Mouse (Mus musculus) regulatory T cell (primary cell): ENCODE measurements around the gene Olfr127.
"Not testable (repeated sequence)": the region's sequence is repeated elsewhere in the genome, so short reads cannot be mapped to it uniquely, and the experiment has no call there.

Experiments
- in situ Hi-C: fragments of 300-600 bp; cut with MboI, MseI; formaldehyde crosslinking; loops from one replicate; pipeline ENCODE4 v1.15.1; 2025; ENCODE audit warnings: high pct_unique_total_duplicates

Olfr127 gene

DNA sequence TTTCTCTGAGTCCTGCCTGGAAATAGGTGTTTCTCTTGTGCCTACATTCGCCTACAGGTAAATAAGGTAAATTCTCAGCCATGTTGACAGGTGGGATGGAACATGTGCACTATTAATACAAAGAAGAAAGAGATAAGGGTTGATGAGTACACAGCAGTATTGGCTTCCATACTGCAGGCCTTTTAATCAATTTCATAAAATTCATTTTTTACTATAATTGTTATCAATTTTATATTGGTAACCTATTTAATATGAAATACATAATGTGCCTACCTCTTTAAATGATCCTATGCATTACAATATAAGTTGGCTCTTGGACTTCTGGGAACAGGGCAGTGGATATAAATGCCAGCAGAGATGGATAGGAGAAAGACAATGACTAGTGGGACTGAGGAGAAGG, at the start of gene Olfr127:
Gene Olfr127 (plus strand): TSS at position 301 of the 400 bp plus-strand sequence.
- in situ Hi-C loops: no loop called here

DNA sequence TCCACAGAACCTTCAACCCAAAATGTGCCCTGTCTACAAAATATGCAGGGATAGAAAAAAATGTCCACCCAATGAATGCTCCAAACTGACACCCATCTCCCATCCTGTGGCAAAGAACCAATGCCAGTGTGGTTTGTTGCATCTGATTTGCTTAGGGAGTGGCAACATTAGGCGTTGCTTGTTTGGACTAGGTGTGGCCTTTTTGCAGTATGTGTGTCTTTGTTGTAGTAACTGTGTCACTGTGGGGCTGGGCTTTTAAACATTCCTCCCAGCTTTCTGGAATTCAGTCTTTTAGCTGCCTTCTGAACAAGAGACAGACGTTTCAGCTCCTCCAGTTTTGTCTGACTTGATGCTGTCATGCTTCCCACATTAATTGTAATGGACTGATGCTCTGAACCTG, 36.3 kb upstream of the Olfr127 start:
- in situ Hi-C loops: no loop called here

DNA sequence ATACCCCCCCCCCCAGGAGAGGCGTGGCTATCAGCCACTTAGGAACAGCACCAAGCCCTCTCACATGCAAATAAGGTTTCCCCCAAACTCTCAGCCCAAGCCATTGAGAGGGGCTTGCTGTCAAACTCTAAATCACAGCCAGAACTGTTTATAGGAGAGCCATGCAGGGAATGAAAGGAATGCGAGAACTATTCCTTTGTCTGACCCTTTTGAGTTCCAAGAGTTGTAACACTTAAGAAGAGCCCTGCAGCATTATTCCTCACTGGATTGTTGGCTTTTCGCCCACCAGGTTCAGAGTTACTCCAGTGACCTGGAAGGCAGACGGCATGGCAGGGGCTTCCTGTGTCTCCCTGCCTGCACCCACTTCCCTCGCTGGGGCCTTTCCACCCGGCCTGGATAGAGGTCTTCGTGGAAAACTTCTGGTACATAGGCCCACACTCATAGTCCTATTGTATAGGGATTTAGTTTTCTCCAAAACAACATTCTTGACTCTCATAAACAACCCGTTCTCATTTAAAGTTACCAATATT, 30.5 kb upstream of the Olfr127 start:
- in situ Hi-C loops: no loop called here

DNA sequence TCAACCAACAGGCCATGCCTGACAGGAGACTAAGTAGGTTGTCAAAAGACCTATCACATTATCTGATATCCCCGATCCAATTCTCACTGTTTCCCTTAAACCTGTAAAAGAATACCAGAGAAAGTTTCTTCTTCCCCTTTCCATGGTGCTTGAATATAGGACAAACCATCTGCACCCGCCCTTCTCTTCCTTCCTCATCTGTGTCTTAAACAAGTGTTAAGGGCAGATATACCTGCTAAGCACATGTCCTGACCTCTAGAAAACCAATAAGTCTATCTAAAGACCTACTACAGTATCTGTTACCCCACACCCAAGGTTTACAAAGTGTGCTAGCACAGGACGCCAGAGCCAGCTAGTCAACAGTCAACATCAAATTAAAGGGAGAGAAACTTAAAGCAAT, 26.4 kb upstream of the Olfr127 start:
- in situ Hi-C loops: no loop called here

DNA sequence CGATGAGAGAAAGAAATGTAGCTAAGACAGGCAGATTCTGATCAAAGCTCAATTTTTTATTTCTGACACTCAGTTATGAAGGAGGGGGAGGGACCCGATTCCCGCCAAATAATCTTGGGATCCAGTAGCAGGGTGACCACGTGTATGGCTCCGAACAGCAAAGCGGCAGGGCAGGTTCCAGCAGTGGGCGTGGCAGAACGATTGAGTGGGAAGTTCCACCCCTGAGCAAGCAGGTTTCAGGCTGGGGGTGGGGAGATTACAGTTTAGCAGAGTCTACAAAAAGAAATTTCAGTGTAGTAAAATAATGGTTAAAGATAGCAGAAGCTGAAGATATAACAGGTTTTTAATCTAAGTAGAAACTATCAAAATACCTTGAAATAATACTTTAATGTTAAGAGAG, 6.6 kb downstream of the Olfr127 start:
- in situ Hi-C loops: not testable (repeated sequence)

DNA sequence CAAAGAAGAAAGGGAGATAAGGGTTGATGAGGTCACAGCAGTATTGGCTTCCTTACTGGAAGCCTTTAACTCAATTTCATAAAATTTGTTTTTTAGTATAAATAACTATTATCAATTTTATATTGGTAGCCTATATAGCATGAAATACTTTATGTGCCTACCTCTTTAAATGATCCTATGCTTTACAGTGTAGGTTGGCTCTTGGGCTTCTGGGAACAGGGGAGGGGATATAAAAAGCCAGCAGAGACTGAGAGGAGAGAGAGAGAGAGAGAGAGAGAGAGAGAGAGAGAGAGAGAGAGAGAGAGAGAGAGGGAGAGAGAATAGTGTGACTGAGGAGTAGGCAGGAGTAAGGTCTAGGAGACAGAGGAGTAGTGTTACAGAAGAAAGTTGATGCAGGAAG, 20.0 kb downstream of the Olfr127 start, which contains the start of gene Olfr128:
Gene Olfr128 (plus strand): TSS at position 301 of the 400 bp plus-strand sequence.
- in situ Hi-C loops: no loop called here

DNA sequence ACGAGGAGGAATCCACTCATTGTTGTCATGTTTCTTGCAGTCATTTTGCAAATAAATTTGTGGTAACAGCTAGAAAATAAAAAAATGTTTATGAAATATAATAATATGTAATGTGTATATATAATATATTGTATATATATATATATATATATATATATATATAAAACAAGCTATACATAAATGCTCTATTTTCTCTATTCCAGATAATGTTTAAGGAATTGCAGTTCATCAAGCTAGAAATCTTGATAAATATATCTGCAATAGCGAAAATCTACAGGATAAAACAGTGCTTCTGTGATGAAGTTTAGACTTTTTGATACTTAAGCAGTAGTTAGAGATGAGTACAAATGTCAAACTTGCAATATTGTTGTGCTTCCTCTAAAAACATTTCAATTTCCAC, 52.7 kb downstream of the Olfr127 start, which contains the start of gene Olfr761:
Gene Olfr761 (minus strand): TSS at position 101 of the 400 bp plus-strand sequence.
- in situ Hi-C loops: no loop called here
